Mouse (Mus musculus): ENCODE data around the gene Tmem41a. TPM values are rescaled to one million over a fixed set of nuclear protein-coding genes. Genes with fewer than 3 reads are reported as not detected.

Tmem41a gene
- 2.9 TPM for polyA plus RNA-seq (2014; fragmentation: Illumina TruSeq; extraction: RNeasy Lipid Tissue Mini Kit (QIAGEN cat#74804))

DNA sequence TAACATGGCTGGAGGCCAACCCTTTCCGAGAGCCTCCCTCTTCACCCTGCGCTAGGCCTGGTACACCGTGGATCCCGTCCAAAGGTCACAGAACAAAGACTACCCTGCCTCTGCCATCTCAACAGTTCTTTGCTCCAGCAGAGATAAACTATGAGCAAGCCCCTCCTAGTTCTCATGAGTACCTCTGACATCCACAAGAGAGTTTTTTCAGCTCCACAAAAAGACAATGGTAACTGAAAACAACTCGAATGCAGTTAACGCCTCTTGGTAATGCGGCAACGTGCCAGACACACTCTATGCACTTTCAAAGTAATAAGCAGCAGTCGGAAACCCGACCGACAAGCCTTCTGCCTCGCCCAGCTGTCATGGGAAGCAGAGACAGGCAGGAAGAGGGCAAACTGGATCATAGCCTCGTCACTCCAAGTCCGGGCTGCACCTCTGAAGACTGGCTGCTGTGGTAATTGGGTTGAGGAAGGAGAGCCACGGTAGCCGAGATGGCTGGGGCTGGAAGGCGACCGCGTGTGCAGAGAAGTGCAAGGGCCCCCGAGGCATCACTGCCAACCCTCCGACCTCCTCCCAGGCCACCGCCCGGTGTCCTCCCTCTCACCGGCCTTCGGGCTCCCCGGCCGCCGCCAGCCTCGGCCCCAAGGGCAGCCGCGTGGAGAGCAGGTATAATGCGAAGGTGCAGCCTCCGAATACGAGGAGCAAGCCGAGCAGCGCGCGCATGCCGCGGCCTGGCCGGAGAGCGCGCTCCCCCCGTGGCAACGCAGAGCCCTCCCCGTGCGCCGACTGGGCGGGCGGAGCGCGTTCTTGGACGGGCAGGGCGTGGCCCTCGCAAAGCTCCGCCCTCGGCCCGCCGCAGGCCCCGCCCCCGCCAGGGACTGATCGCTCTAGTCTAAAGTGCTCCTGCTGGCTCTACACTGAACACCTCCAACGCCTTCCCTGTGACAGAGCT is at the start of gene Tmem41a:
Gene Tmem41a (minus strand): TSS at position 792 of the 955 bp plus-strand sequence.

DNA sequence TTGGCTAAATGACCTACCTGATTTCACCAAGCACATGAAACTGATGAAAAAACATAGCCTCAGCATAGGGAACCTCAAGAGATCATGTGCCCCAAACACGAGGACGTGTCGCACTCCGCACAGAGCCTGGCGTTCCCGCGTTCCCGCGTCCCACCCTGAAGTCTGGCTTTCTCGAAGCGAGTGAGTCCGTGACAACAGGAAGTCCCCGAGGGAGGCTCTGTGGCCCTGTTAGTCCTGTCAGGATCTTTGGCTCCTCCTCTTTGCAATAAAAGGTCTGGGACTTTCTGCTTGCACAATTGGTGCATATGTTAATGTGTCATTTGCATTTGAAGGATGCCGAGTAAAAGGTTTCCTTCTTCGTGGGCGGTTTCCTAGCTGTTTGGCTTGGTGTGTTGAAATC is 48.0 kb upstream of the Tmem41a start, which contains the start of gene Liph:
Gene Liph (minus strand): TSS at position 360 of the 400 bp plus-strand sequence.

Other genes starting within 250 kb of the Tmem41a start
- gene Ehhadh, start 159.7 kb downstream of the Tmem41a start, polyA plus RNA-seq (2014; fragmentation: Illumina TruSeq; extraction: RNeasy Lipid Tissue Mini Kit (QIAGEN cat#74804)) = 4.4 TPM
- gene Map3k13, start 153.2 kb downstream of the Tmem41a start, polyA plus RNA-seq (2014; fragmentation: Illumina TruSeq; extraction: RNeasy Lipid Tissue Mini Kit (QIAGEN cat#74804)) = 1.3 TPM
- gene Liph, start 48.1 kb upstream of the Tmem41a start, polyA plus RNA-seq (2014; fragmentation: Illumina TruSeq; extraction: RNeasy Lipid Tissue Mini Kit (QIAGEN cat#74804)) = 0.37 TPM
- 57.2 TPM for gene Senp2, start 61.9 kb upstream of the Tmem41a start, polyA plus RNA-seq (2014; fragmentation: Illumina TruSeq; extraction: RNeasy Lipid Tissue Mini Kit (QIAGEN cat#74804))
- gene Igf2bp2, start 215.7 kb upstream of the Tmem41a start, polyA plus RNA-seq (2014; fragmentation: Illumina TruSeq; extraction: RNeasy Lipid Tissue Mini Kit (QIAGEN cat#74804)) = 15.6 TPM